Mouse (Mus musculus): ENCODE results near the gene Abr.

Gene Abr

GRCm38 (mm10) chr11:76410826-76411225 is 211.3 kb downstream of the Abr start:
- DNase-seq (ENCODE audit: low read depth, low spot score) = peak; percentile 52

DNA sequence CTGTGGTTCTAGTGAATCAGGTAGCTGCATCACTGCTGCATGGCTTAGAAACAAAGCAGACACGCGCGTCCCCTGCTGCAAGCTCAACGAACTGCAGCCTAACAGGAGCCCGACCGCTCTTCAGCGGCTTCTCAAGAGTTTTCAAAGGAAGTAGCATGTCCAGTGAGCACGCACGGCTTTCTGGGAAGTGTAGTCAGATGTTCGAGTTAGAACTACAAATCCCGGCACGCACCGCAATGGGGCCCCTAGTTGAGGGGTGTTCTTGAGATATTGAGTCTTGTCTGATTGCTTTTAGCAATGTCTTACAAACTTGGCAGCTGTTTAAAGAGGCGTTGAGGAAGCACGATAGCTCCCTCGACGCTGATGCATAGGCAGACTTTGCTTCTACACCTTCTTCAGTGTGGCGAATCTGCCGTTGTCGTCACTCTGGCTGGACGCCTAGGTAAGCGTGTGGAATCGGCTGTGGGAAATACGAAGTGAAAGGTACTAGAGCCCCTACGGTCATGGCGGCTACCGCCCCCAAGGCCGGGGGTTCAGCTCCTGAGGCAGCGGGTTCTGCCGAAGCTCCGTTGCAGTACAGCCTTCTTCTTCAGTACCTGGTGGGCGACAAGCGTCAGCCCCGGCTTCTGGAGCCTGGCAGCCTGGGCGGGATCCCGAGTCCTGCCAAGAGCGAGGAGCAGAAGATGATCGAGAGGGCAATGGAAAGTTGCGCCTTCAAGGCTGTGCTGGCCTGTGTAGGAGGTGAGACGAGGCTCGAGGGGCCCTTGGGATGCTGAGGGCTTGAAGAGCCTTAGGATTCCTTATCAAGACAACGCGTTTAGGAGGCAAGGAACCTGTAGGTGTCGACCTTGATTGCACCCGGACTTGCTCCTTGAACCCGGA is 215.2 kb downstream of the Abr start, which contains the start of gene Timm22:
Gene Timm22, plus strand, starts transcription at position 251 of the 882 bp plus-strand sequence.
- peak; percentile 96 for DNase-seq (ENCODE audit: low read depth, low spot score)

- DNase-seq (ENCODE audit: low read depth, low spot score) = no peak
These were observed 216.4 kb downstream of the Abr start for GRCm38 (mm10) chr11:76405626-76406264.

DNA sequence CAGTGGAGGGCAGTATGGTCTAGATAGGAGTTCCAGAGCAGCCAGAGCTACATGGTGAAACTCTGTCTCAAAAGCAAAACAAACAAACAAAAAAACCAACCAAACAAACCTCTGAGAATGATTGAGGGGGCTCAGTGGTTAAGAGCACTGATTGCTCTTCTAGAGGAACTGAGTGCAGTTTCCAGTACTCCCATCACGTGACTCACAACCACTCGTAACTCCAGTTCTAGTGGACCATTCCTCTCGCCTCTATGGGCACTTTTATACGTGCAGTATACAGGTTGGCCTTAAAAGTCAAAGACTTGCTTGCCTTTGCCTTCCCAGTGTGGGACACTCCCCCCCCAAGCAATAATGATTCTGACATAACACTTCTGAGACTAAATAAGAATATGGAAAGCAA is 217.0 kb downstream of the Abr start:
- DNase-seq (ENCODE audit: low read depth, low spot score) = no peak

DNA sequence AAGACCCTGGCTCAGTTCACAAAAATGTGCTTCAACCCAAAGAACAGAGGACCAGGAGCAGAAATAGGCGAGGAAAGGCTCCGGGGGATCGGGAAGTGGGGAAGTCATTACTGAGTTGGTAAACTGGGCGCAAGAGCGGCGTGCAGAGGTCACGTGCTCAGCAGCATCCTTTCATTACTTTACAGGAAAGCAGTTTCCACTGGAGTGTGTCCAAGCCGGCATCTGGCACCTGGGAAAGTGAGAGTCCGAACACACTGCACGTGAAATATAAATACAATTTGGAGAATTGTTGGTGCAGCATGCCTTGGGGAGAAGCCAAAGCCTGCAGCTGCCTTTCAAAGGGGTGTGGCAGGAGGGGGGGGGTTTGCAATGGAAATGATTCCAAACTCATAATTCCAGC is 220.7 kb downstream of the Abr start:
- DNase-seq (ENCODE audit: low read depth, low spot score) = no peak

GRCm38 (mm10) chr11:76399587-76400330 is 222.4 kb downstream of the Abr start:
- DNase-seq (ENCODE audit: low read depth, low spot score) = peak; percentile 27

DNA sequence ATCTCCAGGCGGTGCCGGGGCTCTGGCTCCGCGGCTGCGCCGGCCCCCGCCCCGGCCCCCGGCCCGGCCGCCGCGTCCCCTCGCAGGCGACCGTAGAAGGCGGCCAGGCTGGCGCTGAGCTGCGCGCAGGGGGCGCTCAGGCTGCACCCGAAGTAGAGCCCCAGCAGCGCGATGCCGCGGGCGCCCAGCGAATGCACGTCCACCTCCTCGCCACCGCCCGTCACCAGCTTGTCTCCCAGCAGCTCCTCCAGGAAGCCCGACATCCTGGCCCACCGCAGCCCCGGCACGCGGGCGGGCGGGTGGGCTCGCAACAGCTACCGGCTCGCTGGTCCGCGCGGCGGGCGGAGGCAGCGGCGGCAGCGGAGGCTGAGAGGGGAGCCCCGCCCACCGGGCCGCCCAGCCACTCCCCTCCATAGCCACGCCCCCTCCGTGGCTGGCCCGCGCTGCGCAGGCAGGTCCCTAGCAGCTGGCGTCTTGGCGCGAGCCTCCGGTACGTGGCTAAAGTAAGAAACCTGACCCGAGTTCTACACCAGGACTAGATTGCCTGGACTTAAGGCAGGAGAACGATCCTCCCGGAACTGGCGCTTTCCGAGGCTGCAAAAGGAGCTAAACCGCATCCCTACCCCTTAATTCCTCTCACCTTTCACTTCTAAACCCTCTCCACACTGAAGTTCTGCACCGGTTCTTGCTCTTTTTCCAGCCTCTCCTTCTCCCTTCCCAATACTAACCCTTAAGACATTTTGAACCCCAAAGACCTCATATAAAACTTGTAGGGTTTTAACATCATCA is 223.1 kb downstream of the Abr start, which contains the start of gene Nxn:
Gene Nxn, minus strand, starts transcription at position 343 of the 789 bp plus-strand sequence.
- peak; percentile 94 for DNase-seq (ENCODE audit: low read depth, low spot score)

- DNase-seq (ENCODE audit: low read depth, low spot score) = peak; percentile 44
These were observed 223.8 kb downstream of the Abr start for GRCm38 (mm10) chr11:76398312-76398797.

- no peak for DNase-seq (ENCODE audit: low read depth, low spot score)
These were observed 224.3 kb downstream of the Abr start for GRCm38 (mm10) chr11:76397650-76398311.

DNA sequence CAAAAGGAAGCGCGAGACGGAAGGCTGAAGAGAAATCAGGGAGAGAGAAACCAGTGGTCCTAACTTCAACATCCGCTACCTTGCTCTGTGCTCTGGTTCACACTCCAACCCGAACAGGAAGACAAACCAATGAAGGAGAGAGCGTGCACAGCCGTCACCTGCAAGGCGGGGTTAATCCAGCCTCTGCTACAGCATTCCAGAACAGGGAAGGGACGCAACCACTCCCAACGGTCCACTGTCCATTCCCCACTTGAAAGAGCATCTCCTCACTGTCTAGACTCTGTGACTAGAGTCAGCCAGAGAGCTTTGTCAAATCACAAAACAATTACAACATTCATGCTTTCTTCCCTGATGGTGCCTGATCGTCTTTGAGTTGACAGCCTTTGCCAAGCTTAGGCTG is 229.1 kb downstream of the Abr start:
- DNase-seq (ENCODE audit: low read depth, low spot score) = no peak

- DNase-seq (ENCODE audit: low read depth, low spot score) = no peak
These were observed 229.6 kb downstream of the Abr start for GRCm38 (mm10) chr11:76392532-76392931.

- DNase-seq (ENCODE audit: low read depth, low spot score) = no peak
These were observed 233.4 kb downstream of the Abr start for GRCm38 (mm10) chr11:76388711-76389110.

DNA sequence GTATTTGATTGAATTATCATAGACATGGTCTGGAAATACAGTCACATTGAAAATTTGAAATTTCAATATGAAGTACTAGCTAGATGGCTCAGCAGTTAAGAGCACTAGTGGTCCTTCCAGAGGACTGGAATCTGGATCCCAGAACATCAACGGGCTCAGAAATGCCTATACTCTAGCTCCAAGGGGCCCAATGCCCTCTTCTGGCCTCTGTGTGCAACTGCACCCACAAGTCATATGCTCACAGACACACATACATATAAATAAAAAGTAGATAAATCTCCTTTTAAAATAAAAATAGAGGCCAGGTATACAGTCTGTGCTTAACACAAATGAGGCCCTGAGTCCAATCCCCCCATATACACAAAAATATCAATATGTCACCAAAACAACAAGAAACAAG is 235.0 kb downstream of the Abr start:
- DNase-seq (ENCODE audit: low read depth, low spot score) = no peak

GRCm38 (mm10) chr11:76385746-76386145 is 236.4 kb downstream of the Abr start:
- no peak for DNase-seq (ENCODE audit: low read depth, low spot score)

DNA sequence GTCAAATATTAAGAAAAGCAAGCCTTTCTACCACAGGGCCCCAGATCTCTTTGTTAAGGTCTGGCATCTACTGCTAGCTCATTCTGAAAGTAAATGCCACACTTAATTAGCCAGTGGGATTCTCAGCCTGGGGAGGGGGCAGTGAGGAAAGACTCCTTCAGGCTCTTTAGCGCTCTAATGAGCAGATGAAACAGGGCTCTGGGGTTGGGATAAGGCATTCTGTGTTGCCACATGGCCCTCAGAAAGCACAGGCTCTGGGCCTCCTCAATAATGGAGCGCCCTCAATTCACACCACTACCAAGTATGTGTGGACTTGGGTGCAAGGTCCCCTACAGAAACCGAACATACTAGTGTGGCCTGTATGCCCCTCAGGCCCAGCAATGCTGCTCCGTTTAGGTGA is 237.1 kb downstream of the Abr start:
- DNase-seq (ENCODE audit: low read depth, low spot score) = no peak

GRCm38 (mm10) chr11:76384307-76384706 is 237.8 kb downstream of the Abr start:
- DNase-seq (ENCODE audit: low read depth, low spot score) = no peak

GRCm38 (mm10) chr11:76382711-76383324 is 239.3 kb downstream of the Abr start:
- no peak for DNase-seq (ENCODE audit: low read depth, low spot score)

DNA sequence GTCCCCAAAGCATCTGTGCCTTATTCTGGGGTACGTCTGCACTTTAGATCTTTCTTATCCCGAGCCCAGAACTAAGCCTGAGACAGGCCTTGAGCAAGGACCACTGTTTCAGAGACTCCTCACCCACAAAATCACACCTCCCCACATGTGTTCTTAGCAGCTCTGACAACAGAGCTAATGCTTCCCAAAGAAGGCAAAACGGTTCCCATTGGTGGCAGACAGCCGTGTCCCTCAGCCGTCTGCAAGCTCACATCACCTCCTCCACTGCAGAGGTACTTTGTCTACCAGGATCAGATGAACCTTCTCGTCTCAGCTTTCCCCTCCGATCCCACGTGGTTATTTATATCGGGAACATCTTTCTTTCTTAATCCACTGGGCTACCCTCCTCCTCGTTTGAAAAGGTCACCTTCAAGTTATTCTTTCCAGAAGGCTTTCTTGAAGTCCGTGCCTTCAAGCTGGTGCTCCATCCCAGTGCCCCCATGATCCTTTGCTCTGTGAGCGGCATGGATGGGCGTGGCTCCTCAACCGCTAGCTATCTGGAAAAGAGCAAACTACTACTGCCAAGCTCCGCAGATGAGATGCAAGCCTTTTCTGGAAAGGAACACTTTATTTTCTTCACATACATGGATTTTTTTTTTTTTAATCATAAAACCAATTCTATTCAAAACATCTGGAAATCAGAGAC is 240.8 kb downstream of the Abr start:
- DNase-seq (ENCODE audit: low read depth, low spot score) = peak; percentile 73

DNA sequence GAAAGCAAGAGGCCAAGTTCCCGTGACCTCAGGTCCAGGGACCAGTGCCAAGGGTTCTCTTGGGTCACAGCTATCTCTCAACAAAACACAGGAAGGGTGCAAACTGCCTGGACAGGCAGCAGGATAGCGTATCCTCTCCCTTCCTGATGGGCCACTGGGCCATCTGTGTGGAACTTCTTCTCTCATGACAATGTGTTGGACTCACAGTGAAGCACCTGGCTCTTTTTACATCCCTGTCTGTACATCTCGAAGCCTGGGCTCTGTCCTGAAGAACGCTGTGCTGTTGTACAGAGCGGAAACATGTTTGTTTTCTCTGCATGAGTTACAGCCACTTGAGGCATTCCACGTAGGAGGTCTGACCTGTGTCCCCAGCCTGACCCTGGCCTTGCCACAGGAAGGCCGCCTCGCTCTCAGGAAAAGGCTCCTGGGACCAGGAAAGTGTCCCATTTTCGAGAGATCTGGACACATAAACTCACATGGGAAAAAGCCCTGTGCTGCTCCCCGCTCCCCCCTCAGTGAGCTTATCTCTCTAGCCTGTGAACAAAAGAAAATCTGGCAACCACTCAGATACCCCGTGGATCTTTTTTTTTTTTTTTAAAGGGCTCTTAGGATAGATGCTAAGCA is 242.1 kb downstream of the Abr start:
- peak; percentile 35 for DNase-seq (ENCODE audit: low read depth, low spot score)
